Mouse (Mus musculus): Measurements from ENCODE around the gene Actr3. TPM values are rescaled to one million over a fixed set of nuclear protein-coding genes. Genes with fewer than 3 reads are reported as not detected.
"Not testable (repeated sequence)": the region's sequence is repeated elsewhere in the genome, so short reads cannot be mapped to it uniquely, and the experiment has no call there.

Gene Actr3
- polyA plus RNA-seq, 1 experiment from 2014 or later: 353 TPM

- H3K4me1 ChIP-seq; H3K36me3 ChIP-seq; H3K27me3 ChIP-seq (replicated peaks); H3K9ac ChIP-seq; H3K9me3 ChIP-seq; H3K27ac ChIP-seq; H3K4me2 ChIP-seq; ATAC-seq (ENCODE audit: insufficient read depth, low FRiP score, low read depth); H3K4me3 ChIP-seq (replicated peaks): not testable (repeated sequence)
- WGBS: 82% methylated on average over 4 of the region's 4 CpGs
Observed at GRCm38 (mm10) chr1:125390065-125390754, 45.3 kb downstream of the Actr3 start.

- WGBS: 67% methylated on average over 1 of the region's 1 CpGs
- H3K27me3 ChIP-seq (replicated peaks); H3K27ac ChIP-seq; H3K9ac ChIP-seq; H3K36me3 ChIP-seq; ATAC-seq (ENCODE audit: insufficient read depth, low FRiP score, low read depth); H3K4me2 ChIP-seq; H3K4me1 ChIP-seq; H3K4me3 ChIP-seq (replicated peaks); H3K9me3 ChIP-seq: not testable (repeated sequence)
Observed at GRCm38 (mm10) chr1:125389634-125390033, 45.9 kb downstream of the Actr3 start.

- no peak overlapping the region for H3K27ac ChIP-seq
- ATAC-seq (ENCODE audit: insufficient read depth, low FRiP score, low read depth): no peak
- H3K4me2 ChIP-seq: no peak overlapping the region
- WGBS: 20% methylated on average over 3 of the region's 3 CpGs
- no peak overlapping the region for H3K9ac ChIP-seq
- H3K4me3 ChIP-seq (replicated peaks): no peak overlapping the region
- H3K9me3 ChIP-seq: no peaks in the 10 kb centered on the region
- H3K36me3 ChIP-seq: peaks cover 6% of the 10 kb centered on the region; the same call in 1 of the 2 replicates
- no peaks in the 10 kb centered on the region for H3K27me3 ChIP-seq (replicated peaks)
- no peaks in the 10 kb centered on the region for H3K4me1 ChIP-seq
Observed at GRCm38 (mm10) chr1:125388370-125388769, 47.2 kb downstream of the Actr3 start.

- Histone ChIP-seq H3K27ac (no peak overlapping the region), H3K9ac (no peak overlapping the region), H3K4me3 (replicated peaks) (no peak overlapping the region), H3K27me3 (replicated peaks) (no peaks in the 10 kb centered on the region), H3K36me3 (0 out of 2 replicates have a peak, but pooled peaks cover 3% of the 10 kb centered on the region), H3K4me2 (no peak overlapping the region), H3K4me1 (no peaks in the 10 kb centered on the region), H3K9me3 (no peaks in the 10 kb centered on the region)
- no peak for ATAC-seq (ENCODE audit: insufficient read depth, low FRiP score, low read depth)
- WGBS: 62% methylated on average over 7 of the region's 7 CpGs
Observed at GRCm38 (mm10) chr1:125386217-125386616, 49.3 kb downstream of the Actr3 start.

- H3K4me2 ChIP-seq: no peak overlapping the region
- no peaks in the 10 kb centered on the region for H3K9me3 ChIP-seq
- ATAC-seq (ENCODE audit: insufficient read depth, low FRiP score, low read depth): no peak
- H3K4me3 ChIP-seq (replicated peaks): no peak overlapping the region
- no peak overlapping the region for H3K9ac ChIP-seq
- H3K27ac ChIP-seq: no peak overlapping the region
- WGBS: 62% methylated on average over 6 of the region's 6 CpGs
- H3K36me3 ChIP-seq: no peaks in the 10 kb centered on the region
- no peaks in the 10 kb centered on the region for H3K27me3 ChIP-seq (replicated peaks)
- no peaks in the 10 kb centered on the region for H3K4me1 ChIP-seq
Observed at GRCm38 (mm10) chr1:125382622-125383021, 52.9 kb downstream of the Actr3 start.

- 62% methylated on average over 3 of the region's 3 CpGs for WGBS
- Histone ChIP-seq H3K9me3 (no peaks in the 10 kb centered on the region), H3K27ac (no peak overlapping the region), H3K9ac (no peak overlapping the region), H3K36me3 (no peaks in the 10 kb centered on the region), H3K4me2 (no peak overlapping the region), H3K27me3 (replicated peaks) (no peaks in the 10 kb centered on the region), H3K4me3 (replicated peaks) (no peak overlapping the region), H3K4me1 (no peaks in the 10 kb centered on the region)
- ATAC-seq (ENCODE audit: insufficient read depth, low FRiP score, low read depth): no peak
Observed at GRCm38 (mm10) chr1:125378889-125379288, 56.6 kb downstream of the Actr3 start.

- Histone ChIP-seq H3K9me3 (no peaks in the 10 kb centered on the region), H3K36me3 (no peaks in the 10 kb centered on the region), H3K4me2 (no peak overlapping the region), H3K9ac (no peak overlapping the region), H3K27ac (no peak overlapping the region), H3K4me3 (replicated peaks) (no peak overlapping the region), H3K27me3 (replicated peaks) (no peaks in the 10 kb centered on the region), H3K4me1 (no peaks in the 10 kb centered on the region)
- 65% methylated on average over 5 of the region's 5 CpGs for WGBS
- ATAC-seq (ENCODE audit: insufficient read depth, low FRiP score, low read depth): no peak
Observed at GRCm38 (mm10) chr1:125372855-125373254, 62.7 kb downstream of the Actr3 start.

- H3K36me3 ChIP-seq: no peaks in the 10 kb centered on the region
- 28% methylated on average over 6 of the region's 6 CpGs for WGBS
- no peak overlapping the region for H3K4me2 ChIP-seq
- H3K4me1 ChIP-seq: no peaks in the 10 kb centered on the region
- H3K4me3 ChIP-seq (replicated peaks): no peak overlapping the region
- ATAC-seq (ENCODE audit: insufficient read depth, low FRiP score, low read depth): no peak
- H3K27ac ChIP-seq: no peak overlapping the region
- H3K27me3 ChIP-seq (replicated peaks): no peaks in the 10 kb centered on the region
- no peaks in the 10 kb centered on the region for H3K9me3 ChIP-seq
- no peak overlapping the region for H3K9ac ChIP-seq
Observed at GRCm38 (mm10) chr1:125370779-125371178, 64.7 kb downstream of the Actr3 start.

- Histone ChIP-seq H3K4me1 (no peaks in the 10 kb centered on the region), H3K9me3 (no peaks in the 10 kb centered on the region), H3K4me2 (no peak overlapping the region), H3K9ac (no peak overlapping the region), H3K4me3 (replicated peaks) (no peak overlapping the region), H3K36me3 (no peaks in the 10 kb centered on the region), H3K27ac (no peak overlapping the region), H3K27me3 (replicated peaks) (no peaks in the 10 kb centered on the region)
- 88% methylated on average over 4 of the region's 4 CpGs for WGBS
- ATAC-seq (ENCODE audit: insufficient read depth, low FRiP score, low read depth): no peak
Observed at GRCm38 (mm10) chr1:125365576-125365975, 70.0 kb downstream of the Actr3 start.

GRCm38 (mm10) chr1:125351416-125352037 is 84.0 kb downstream of the Actr3 start:
- Histone ChIP-seq H3K4me1 (no peaks in the 10 kb centered on the region), H3K36me3 (no peaks in the 10 kb centered on the region), H3K4me2 (no peak overlapping the region), H3K9ac (no peak overlapping the region), H3K27ac (no peak overlapping the region), H3K27me3 (replicated peaks) (no peaks in the 10 kb centered on the region), H3K4me3 (replicated peaks) (no peak overlapping the region), H3K9me3 (no peaks in the 10 kb centered on the region)
- no peak for ATAC-seq (ENCODE audit: insufficient read depth, low FRiP score, low read depth)
- WGBS: 90% methylated on average over 4 of the region's 4 CpGs

- Histone ChIP-seq H3K9me3 (no peaks in the 10 kb centered on the region), H3K4me1 (no peaks in the 10 kb centered on the region)
Observed at GRCm38 (mm10) chr1:125350843-125351242, 84.7 kb downstream of the Actr3 start.

GRCm38 (mm10) chr1:125345854-125346253 is 89.7 kb downstream of the Actr3 start:
- no peak overlapping the region for H3K27ac ChIP-seq
- H3K9me3 ChIP-seq: no peaks in the 10 kb centered on the region
- no peak overlapping the region for H3K9ac ChIP-seq
- no peak for ATAC-seq (ENCODE audit: insufficient read depth, low FRiP score, low read depth)
- no peak overlapping the region for H3K4me3 ChIP-seq (replicated peaks)
- no peaks in the 10 kb centered on the region for H3K36me3 ChIP-seq
- H3K27me3 ChIP-seq (replicated peaks): no peaks in the 10 kb centered on the region
- no peak overlapping the region for H3K4me2 ChIP-seq
- 93% methylated on average over 9 of the region's 9 CpGs for WGBS
- H3K4me1 ChIP-seq: no peaks in the 10 kb centered on the region

More at GRCm38 (mm10) chr1:125350843-125351242, 84.7 kb downstream of the Actr3 start:
- H3K27me3 ChIP-seq (replicated peaks): no peaks in the 10 kb centered on the region
- 80% methylated on average over 5 of the region's 5 CpGs for WGBS
- no peak overlapping the region for H3K4me2 ChIP-seq
- no peaks in the 10 kb centered on the region for H3K36me3 ChIP-seq
- ATAC-seq (ENCODE audit: insufficient read depth, low FRiP score, low read depth): no peak
- no peak overlapping the region for H3K4me3 ChIP-seq (replicated peaks)
- no peak overlapping the region for H3K27ac ChIP-seq
- H3K9ac ChIP-seq: no peak overlapping the region
